Mouse (Mus musculus) stomach, postnatal 0 days (tissue): Measurements from ENCODE around the gene Gm49325.

Experiments used
- CTCF ChIP-seq: IDR thresholded peaks from 2 replicates; pipeline ENCODE4 v1.5.1; 2016; ENCODE audit warnings: antibody characterized with exemption, low read depth, mild to moderate bottlenecking, moderate library complexity
- EP300 ChIP-seq: optimal IDR thresholded peaks from 2 replicates; pipeline ENCODE3; 2016; ENCODE audit warnings: antibody characterized with exemption

- TF ChIP-seq CTCF: no peak
- TF ChIP-seq EP300: no peak
These were observed 15.5 kb downstream of the Gm49325 start for GRCm38 (mm10) chr10:77621546-77621945.
